Mouse (Mus musculus) neural tube, embryonic 10.5 days (tissue): ENCODE measurements around the gene Denr.

Experiments used
- DNase-seq: peaks from one replicate; pipeline ENCODE4 v3.0.0-alpha.2; 2017; ENCODE audit warnings: low spot score; ENCODE audit errors: extremely low spot score

The Denr gene

GRCm38 (mm10) chr5:123906976-123907630 is at the start of gene Denr:
Gene Denr, plus strand, starts transcription at chr5:123907175.
- DNase-seq: peak; percentile 100

- no peak for DNase-seq
Observed at GRCm38 (mm10) chr5:123858798-123859197, 48.2 kb upstream of the Denr start.

- no peak for DNase-seq
Observed at GRCm38 (mm10) chr5:123862374-123863350, 44.3 kb upstream of the Denr start.

- no peak for DNase-seq
Observed at GRCm38 (mm10) chr5:123863934-123864333, 43.0 kb upstream of the Denr start.

GRCm38 (mm10) chr5:123865365-123865764 is 41.6 kb upstream of the Denr start, which contains the start of gene Hcar2:
Gene Hcar2, minus strand, starts transcription at chr5:123865499.
- DNase-seq: no peak

GRCm38 (mm10) chr5:123866457-123866856 is 40.5 kb upstream of the Denr start:
- no peak for DNase-seq

- DNase-seq: no peak
Observed at GRCm38 (mm10) chr5:123869615-123870014, 37.4 kb upstream of the Denr start.

- no peak for DNase-seq
Observed at GRCm38 (mm10) chr5:123874177-123874576, 32.8 kb upstream of the Denr start.

GRCm38 (mm10) chr5:123878056-123878455 is 28.9 kb upstream of the Denr start:
- DNase-seq: no peak

- no peak for DNase-seq
Observed at GRCm38 (mm10) chr5:123879928-123880327, 27.0 kb upstream of the Denr start, which contains the start of gene Hcar1. Gene Hcar1, minus strand, starts transcription at chr5:123880020.

- no peak for DNase-seq
Observed at GRCm38 (mm10) chr5:123880778-123881177, 26.2 kb upstream of the Denr start.

- DNase-seq: no peak
Observed at GRCm38 (mm10) chr5:123883891-123884290, 23.1 kb upstream of the Denr start.

- DNase-seq: no peak
Observed at GRCm38 (mm10) chr5:123884332-123884731, 22.6 kb upstream of the Denr start.

GRCm38 (mm10) chr5:123886365-123886764 is 20.6 kb upstream of the Denr start:
- DNase-seq: no peak

- DNase-seq: no peak
Observed at GRCm38 (mm10) chr5:123890312-123890711, 16.7 kb upstream of the Denr start.

GRCm38 (mm10) chr5:123890987-123891386 is 16.0 kb upstream of the Denr start:
- DNase-seq: no peak

GRCm38 (mm10) chr5:123891669-123892068 is 15.3 kb upstream of the Denr start:
- no peak for DNase-seq

GRCm38 (mm10) chr5:123893520-123893919 is 13.5 kb upstream of the Denr start:
- DNase-seq: no peak

GRCm38 (mm10) chr5:123896395-123896794 is 10.6 kb upstream of the Denr start:
- DNase-seq: no peak

GRCm38 (mm10) chr5:123897352-123897751 is 9.6 kb upstream of the Denr start:
- no peak for DNase-seq

GRCm38 (mm10) chr5:123904059-123904672 is 2.8 kb upstream of the Denr start:
- DNase-seq: no peak
